Mouse (Mus musculus): ENCODE measurements around the gene C3ar1.

The C3ar1 gene

DNA sequence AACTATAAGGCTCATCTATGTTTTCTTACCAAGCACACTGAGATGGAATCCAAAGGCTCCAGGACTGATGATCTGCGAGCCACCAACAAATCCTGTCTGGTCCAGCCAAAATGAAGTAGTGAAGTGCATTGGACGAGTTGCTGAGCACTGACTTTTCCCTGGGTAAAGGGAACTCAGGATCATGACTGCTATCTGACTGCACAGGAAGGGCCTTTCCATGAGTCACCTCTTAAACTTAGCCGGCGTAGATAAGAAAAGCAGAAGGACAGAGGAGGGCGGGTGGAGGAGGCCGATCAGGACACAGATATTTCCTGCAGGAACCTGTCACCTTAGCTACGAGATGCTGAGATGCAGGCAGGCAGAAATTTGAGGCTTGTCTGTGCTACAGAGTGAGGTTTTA lies at the start of gene C3ar1:
Gene C3ar1 (minus strand): TSS at position 207 of the 400 bp plus-strand sequence.
- no peak for DNase-seq (ENCODE audit: low spot score in 2 of 2)

DNA sequence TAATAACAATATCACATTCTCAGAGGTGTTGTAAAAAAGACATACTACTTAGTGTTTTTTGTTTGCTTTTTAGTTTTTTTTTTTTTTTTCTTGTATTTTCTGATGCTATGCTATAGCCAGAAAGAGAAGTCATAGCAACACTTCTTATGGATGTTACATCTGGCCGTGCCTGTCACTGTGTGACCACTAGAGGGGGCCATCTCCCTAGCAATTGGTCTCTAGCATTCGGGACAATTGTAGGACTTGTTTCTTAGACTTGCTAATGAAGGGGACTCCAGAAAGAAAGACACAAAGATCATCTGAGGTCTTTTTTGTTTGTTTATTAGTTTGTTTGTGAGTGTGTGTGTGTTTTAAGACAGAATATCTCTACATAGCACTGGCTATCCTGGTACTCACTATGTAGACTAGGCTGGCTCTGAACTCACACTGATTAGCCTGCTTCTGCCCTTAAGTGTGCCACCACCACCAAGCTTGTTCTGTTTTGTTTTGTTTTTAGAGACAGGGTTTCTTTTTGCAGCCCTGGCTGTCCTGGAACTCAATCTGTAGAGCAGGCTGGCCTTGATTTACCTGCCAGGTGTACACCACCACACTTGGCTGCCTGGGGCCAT lies 36.6 kb upstream of the C3ar1 start:
- DNase-seq (ENCODE audit: low spot score in 2 of 2) = peak in 1 of 2 experiments; percentile 69

DNA sequence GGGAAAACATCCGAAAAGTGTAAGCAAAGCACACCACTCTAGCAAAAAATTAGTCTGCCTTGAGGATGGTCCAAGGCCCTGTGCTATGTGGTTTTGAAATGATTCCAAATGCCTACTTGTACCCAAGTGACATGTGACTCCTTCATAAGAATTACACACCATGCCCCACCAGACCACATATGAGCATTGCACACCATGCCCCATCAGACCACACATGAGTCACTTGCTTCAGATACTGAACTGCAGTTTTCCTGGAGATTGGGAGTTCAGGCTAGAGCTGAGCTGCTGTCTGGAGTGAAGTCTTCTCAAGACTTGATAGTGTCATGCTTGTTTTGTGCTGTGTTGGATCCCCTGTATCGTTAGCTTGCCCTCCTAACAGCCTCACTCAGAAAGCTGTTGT lies 33.6 kb upstream of the C3ar1 start:
- no peak for DNase-seq (ENCODE audit: low spot score in 2 of 2)

DNA sequence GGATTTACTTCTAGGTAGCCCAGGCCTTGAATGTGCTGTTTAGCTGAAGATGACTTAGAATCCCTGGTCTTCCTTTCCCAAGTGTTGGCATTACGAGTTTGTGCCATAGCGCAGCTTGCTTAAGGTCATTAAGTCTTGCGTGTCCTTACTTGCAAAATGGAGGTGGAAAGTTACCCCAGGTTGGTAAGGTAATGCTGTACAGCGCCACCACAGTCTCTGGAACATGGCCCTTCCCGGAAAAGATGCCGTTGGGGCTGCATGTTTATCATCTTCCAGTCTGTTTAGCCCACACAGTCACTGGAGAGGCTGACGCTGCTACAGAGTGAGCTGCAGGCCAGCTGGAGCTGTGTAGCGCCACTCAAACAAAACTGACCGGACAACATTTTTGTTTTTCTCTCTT lies 27.6 kb upstream of the C3ar1 start:
- no peak for DNase-seq (ENCODE audit: low spot score in 2 of 2)

DNA sequence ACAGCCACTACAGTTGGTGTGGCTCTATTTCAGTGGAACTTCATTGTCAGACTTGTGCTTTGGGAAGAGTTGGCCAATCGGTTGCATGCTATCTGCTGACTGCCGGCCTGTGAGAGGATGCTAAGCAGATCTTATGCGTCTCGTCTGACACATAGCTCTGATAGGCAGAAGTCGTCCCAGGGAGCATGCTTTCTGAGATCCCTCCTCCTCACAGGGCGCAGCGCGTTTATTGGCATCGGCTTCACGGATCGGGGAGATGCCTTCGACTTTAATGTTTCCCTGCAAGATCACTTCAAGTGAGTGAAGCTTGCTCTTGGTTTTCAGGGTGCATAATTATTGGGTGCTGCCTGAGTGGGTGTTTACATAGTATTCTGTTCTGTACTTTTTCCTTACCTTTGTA lies 25.3 kb upstream of the C3ar1 start:
- DNase-seq (ENCODE audit: low spot score in 2 of 2) = no peak

DNA sequence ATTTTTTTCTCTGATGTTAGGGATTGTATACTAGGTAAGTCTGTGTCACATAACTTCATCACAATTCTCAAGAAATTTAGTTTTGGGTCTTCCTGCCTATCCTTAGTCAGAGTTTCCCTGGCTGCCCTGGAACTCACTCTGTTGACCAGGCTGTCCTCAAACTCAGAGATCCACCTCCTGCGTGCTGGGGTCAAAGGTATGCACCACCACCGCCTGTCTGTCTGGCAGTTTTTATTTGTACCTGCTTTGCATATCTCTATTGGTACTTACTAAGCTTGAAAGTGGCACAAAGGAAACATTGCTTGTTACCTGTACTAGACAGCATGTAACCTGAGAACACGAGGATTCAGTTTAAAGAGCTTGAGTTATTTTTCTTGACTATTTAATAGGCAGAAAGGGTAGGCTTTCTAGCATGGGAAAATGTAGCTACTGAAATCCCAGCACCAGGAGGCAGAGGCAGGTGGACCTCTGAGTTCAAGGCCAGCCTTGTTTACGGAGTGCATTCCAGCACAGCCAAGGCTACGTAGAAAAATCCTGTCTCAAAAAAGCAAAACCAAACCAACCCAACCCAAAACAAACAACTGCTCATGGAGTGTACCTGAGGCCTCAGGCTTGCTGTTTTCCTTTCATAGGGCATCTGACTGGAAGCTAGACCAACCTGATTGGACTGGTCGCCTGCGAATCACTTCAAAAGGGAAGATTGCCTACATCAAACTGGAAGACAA lies 24.0 kb upstream of the C3ar1 start:
- DNase-seq (ENCODE audit: low spot score in 2 of 2) = no peak

DNA sequence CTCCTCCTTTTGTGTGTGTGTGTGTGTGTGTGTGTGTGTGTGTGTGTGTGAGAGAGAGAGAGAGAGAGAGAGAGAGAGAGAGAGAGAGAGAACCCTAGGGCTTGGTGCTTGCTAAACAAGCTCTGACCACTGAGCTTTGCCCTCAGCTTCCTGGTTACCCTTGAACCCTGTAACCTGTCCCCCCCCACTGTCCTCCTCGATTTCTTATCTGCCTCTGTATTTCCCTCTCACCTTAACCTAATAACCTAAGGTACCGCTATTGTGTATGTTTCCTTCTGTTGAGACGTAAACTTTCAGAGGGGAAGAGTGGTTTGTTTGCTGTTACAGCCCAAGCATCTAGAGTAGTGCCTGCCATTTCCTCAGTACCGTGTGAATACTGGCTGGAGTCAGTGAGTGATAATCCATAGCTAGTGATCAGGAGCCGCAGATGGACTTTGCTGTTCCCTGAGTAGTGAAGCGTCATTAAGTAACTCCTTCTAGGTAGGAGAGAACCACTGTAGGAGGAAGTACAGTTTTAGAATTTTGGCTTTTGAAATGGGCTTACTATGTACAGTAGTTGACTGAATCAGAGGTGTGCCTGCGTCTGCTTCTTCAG lies 23.3 kb upstream of the C3ar1 start:
- no peak for DNase-seq (ENCODE audit: low spot score in 2 of 2)

DNA sequence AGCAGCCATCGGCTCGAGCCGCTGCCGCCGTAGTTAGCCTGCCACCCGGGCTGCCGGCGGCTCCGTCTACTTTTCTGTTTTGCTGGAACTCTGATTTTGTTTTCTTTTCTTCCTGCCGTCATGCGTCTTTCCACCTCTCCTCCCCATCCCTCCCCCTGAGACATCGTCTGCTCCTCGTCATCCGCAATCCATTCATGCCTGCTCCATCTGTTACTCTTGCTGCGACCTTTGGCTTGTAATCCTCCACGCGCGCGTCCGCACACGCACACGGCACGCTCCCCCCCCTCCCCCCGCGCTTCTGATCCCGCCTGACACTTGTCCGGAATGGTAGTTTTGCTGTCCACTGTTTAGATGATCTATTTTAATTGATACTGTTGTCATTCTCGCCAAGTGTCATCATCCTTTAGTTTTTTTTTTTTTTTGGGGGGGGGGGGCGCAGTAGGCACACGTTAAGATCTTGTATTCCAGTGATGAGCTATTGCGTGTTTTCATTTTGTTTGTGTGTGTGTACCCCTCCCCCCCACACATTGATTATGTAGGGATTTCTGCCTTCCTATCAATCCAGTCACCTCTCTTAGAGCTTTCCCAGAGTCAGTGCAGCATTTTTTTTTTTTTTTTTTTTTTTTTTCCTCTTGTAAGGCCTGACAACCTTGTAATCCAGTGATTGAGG lies 18.9 kb upstream of the C3ar1 start:
- DNase-seq (ENCODE audit: low spot score in 2 of 2) = no peak

DNA sequence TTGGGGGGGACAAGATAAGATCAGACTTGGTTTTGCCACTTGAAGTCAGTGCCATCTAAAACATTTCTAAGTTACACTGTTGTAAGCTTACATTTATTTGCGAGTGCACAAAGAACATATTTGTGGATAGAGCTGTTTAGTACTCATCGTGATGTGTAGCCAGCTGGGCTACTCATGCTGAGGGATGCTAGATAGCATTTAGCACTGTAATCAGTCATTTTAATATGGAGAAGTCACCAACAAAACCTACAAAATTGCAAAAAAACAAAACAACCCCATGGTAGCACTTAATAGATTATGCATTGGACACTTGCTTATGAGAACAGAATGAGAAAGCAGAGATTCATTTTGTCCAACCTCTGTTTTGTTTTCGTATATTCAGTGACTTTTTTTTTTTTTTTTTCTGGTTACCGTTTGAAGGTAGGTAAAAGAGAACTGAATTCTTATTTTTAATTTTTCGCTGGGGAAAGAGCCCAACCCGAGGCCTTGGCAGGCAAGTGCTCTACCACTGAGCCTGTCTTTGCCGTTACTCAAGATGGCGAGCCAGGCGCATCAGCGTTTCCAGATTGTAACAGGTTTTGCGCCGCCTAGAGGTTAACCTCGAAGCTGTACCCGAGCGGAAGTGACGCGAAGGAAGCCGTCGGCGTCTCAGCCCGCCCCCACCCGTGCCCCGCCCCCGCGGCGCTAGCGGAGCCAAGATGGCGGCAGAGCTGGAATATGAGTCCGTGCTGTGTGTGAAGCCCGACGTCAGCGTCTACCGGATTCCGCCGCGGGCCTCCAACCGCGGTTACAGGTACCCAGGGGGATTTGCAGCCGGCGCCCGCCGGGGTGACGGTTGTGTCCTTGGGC lies 18.1 kb upstream of the C3ar1 start, which contains the start of gene Necap1:
Gene Necap1 (plus strand): TSS at position 604 of the 849 bp plus-strand sequence.
- DNase-seq (ENCODE audit: low spot score in 2 of 2) = peak; percentile 94 to 98

DNA sequence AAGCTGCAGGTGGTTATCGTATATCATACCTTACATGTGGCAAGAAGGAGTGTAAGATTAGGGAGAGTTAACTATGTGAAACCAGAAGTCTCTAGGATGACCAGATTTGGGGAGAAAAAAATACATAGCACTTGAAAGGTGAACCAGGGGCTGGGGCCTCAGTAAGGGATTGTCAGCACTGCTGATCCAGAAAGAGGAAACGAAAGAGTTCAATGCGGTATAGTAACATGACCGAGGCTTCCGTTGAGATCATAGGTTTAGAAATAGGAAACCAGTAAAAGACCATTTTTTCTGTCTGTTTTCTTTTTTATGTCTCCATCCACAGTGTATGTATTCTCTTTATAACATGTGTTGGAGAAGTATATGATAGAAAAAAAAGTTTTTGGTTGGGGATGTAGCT lies 16.8 kb upstream of the C3ar1 start:
- DNase-seq (ENCODE audit: low spot score in 2 of 2) = no peak

DNA sequence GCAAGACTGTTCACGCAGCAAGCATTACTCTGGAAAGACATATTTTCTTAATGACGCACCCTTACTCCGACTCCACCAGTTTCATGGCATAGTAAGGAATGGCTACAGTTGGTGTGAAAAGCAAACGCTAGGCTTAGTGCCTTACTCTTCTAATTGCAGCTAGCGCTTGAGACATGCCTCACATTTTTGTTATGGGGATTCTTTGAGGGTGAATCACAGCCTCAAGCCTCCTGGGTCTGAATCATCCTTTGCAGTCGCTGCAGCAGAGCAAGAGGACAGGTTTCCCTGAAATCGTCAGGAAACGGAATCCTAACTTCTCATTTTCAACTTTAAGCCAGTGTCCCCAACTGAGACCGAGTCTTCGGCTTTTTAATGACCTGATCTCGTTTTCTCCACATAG lies 13.9 kb upstream of the C3ar1 start:
- DNase-seq (ENCODE audit: low spot score in 2 of 2) = no peak

DNA sequence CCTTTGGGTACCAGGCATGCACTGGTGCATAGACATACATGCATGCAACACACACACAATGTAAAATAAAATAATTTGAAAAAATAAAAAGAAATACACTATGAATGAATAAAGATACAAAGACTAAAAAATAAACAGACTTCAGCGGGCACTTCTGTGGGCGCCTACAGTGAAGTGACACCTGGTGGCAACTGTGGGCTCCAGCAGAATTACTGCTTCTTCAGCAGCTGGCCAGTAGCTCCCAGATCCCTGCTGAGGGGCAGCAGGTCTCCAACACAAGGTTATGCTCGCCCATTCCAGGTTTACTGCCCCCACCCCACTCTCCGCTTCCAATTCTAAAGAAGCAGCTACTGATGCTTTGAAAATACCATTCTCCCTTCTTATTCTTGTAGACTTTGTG lies 12.0 kb upstream of the C3ar1 start:
- no peak for DNase-seq (ENCODE audit: low spot score in 2 of 2)

DNA sequence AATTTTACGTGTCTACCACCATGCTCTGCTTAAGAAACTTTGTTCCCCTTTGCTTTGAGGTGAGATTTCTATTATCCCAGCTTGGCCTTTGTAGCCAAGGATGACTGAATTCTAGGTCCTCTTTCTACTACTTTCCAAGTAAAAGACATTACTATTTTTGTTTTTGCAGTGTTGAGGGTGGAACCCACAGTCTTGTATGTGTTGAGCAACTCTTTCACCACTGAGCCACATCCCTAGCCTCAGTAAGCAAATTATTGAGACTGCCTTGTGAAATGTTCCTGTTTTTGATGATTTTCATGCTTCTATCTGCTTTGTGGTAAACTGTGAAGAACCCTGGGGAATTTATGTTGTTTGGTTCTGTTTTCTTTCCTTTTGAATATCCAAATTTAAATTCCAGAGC lies 6.9 kb upstream of the C3ar1 start:
- no peak for DNase-seq (ENCODE audit: low spot score in 2 of 2)

DNA sequence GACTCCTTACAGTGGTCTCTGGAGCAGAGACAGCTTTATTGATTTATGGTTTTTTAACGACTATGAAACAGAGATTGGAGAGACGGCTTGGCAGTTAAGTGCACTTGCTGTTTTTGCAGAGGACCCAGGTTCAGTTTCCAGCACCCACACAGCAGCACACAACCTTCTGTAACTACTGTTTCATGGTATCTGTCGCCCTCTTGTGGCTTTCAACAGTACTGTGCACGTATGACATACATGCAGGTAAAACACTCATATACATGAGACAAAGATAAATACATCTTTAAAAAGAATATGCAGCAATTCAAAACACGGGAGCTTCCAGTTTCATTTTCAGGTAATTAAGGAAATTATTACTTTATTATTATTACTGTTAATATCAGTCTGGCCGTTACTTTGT lies 6.5 kb upstream of the C3ar1 start:
- DNase-seq (ENCODE audit: low spot score in 2 of 2) = no peak

DNA sequence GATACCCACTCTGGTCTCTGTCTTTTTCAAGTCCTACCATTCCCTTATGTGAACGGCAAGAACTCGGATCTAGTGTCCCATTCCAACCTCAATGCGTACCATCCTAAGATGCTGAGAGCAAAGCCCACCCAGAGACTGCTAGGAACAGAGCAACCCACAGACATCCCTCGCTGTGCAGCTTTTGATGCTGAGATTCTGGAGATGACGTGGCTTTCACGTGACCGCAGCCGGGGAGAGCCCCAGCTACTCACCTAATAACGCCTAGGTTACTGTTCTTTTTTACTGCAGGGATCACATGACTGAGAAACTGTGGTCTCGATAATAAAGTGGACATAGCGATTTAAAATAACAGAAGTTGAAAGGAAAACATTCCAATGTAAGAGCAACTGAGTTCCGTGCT lies 1.4 kb downstream of the C3ar1 start:
- DNase-seq (ENCODE audit: low spot score in 2 of 2) = no peak

DNA sequence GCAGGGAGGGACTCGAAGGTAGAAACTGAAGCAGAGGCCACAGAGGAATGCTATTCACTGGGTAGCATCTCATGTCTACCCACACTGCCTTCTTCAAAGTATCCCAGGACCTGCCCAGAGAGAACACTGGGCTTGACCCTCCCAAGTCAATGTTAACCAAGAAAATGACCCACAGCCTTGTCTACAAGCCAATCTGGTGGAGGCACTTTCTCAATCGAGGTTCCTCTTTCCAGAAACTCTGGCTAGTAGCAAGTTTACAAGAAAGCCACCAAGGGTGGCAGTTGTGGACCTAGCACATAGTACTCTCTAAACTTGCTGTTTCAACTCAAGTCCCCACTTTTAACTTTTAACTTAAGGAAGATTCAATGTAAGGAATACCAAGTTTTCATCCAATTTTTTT lies 3.3 kb downstream of the C3ar1 start:
- no peak for DNase-seq (ENCODE audit: low spot score in 2 of 2)

DNA sequence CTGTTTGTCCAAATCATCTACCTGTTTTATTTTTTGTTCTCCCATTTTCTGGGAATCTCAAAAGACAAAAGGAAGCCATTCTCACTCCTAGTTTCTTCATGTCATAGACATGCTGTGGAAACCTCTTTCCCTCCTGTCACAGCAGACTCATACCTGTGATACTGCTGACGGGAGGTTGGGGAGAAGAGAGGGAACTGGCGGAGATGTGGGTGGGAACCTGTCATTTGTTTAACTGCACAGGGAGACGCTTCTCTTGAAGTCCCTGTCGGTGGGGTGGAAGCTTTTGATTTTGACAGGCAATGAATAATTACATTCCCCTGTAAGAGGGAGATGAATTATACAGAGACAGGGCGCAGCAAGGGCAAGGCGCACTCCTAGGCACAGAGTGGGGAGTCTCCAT lies 12.2 kb downstream of the C3ar1 start:
- DNase-seq (ENCODE audit: low spot score in 2 of 2) = no peak

DNA sequence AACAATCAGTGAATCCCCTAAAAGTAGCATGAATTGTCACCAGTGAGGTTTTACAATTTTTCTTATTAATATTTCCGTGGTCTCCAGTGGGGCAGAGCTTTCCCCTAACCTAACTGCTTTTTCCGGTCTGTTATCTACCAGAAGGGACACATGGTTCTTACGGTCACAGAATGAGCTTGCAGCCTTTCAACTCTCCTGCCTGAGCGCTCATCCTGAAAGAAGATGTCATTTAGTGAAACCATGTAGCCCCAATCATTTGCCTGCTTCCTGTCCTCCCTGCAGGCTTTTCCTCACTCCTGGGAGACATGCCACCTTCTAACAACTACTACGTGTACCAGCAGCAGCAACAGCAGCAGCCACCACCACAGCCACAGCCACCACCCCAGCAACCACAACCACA lies 18.4 kb downstream of the C3ar1 start:
- no peak for DNase-seq (ENCODE audit: low spot score in 2 of 2)

DNA sequence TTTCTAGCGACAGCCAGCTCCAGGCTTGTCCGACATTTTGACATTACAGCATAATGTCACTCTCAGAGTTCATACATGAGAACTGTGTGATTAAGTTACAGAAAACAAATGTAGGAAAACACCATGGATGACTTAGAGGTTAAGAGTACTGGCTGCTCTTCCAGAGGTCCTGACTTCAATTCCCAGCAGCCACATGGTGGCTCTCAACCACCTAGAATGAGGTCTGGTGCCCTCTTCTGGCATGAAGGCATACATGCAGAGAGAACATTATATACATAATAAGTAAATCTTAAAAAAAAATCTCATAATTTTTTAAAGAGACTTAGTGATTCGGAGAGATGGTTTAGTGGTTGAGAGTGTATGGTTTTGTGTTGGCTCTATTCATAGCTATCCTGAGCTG lies 19.0 kb downstream of the C3ar1 start:
- no peak for DNase-seq (ENCODE audit: low spot score in 2 of 2)

DNA sequence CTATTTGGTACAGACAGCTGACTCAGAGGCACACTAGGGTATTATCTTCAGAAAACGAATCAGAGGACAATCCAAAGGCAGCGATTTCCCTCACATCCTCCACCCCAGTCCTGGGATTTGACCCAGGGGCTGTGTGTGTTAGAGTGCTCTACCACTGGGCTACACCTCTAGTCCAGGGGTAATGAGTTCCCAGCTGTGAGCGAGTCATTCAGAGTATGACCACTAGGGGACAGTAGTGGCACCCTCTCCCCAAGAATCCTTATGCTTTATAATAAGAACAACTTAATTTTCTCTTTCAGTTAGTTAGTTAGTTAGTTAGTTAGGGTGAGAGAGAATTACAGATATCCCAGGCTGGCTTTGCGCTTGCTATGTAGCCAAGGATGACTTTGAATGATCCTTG lies 21.6 kb downstream of the C3ar1 start:
- DNase-seq (ENCODE audit: low spot score in 2 of 2) = peak in 1 of 2 experiments; percentile 59

DNA sequence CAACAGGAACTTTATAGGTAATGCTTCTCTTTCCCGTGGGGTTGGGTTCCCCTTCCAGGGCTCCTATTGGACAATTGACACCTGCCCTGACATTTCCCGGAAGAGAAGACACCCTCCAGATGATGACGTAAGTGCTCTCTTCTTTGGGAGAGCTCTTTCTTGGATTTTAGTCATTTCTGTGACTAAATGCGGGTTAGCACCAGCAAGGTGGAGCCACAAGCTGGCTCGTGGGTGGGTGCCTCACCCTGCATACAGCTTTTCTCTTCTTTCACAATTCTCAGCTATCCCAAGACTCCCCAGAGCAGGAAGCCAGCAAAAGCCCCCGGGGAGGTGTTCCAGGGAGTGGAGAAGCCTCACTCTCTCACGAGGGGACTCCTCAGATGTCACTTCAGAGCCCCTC lies 23.1 kb downstream of the C3ar1 start:
- no peak for DNase-seq (ENCODE audit: low spot score in 2 of 2)

DNA sequence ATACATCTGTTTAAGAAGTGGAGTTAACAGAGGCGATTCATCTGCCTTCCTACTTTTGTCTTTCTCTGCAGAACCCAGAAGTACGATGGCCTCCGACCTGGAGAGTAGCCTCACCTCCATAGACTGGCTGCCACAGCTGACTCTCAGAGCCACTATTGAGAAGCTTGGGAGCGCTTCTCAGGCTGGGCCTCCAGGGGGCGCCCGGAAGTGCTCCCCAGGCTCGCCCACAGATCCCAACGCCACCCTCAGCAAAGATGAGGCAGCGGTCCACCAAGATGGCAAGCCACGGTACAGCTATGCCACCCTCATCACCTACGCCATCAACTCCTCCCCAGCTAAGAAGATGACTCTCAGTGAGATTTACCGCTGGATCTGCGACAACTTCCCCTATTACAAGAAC lies 27.9 kb downstream of the C3ar1 start:
- no peak for DNase-seq (ENCODE audit: low spot score in 2 of 2)
